Mouse (Mus musculus) layer of hippocampus, postnatal 14 days (tissue): ENCODE data around the gene Nphp3. TPM values are rescaled to one million over a fixed set of nuclear protein-coding genes. Genes with fewer than 3 reads are reported as not detected.
A peak's percentile ranks its signal among the peaks of the same experiment; 100 is the strongest.

ENCODE experiments used
- DNase-seq, 2 experiments: peaks; one replicate each; pipeline ENCODE4 v3.0.0; 2021 to 2022; ENCODE audit warnings: low spot score in 2 of 2, mixed read lengths in 1 of 2
- total RNA-seq, 2 experiments: library from RNA; stranded (reverse); gene quantifications; 2 replicates each; pipeline ENCODE4 v1.2.3; 2021

Gene Nphp3
- total RNA-seq, 2 experiments from 2014 or later, result 6.2 to 8.2 TPM

GRCm38 (mm10) chr9:104063244-104063961, 61.1 kb downstream of the Nphp3 start, which contains the start of gene Acad11:
Acad11 (plus strand) TSS chr9:104063377.
- DNase-seq, result peak; percentile 91 to 96

DNA sequence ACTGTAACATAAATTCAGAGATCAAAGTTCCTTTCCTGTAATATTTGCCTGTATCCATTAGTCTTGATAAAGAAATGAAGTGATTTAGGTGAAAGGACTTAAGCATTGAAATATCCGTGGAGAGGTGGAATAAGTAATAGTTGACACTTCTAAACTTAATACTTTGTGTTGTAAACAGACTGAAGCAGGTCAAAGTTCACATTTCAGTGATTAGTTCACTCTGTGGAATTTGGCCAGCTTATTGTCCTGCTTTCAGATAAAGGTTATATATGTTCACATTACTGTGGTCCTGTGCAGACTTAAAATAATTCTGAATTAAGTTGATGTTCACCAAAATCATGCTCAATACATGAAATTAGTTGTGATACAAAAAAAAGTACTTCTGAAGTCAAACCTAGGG, 62.2 kb downstream of the Nphp3 start:
- no peak for DNase-seq

DNA sequence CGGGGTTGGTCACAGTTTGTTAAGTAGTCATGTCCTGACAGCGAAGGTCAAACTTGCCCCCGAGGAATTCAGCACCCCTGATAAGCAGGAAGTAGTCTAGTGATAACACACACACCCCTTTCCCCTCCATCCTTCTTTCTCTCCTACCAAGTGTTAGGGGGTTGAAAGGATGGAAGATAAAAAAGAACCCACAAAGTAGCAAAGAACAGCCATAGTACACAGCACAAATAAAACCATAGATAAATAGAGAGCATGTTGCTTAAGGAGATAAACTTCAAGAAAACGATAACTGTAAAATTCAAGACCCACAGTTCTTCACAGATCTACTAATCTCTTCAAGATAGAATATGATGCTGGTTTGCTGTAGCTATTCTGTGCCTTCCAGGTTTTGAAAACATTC, 67.9 kb downstream of the Nphp3 start:
- DNase-seq, result no peak

DNA sequence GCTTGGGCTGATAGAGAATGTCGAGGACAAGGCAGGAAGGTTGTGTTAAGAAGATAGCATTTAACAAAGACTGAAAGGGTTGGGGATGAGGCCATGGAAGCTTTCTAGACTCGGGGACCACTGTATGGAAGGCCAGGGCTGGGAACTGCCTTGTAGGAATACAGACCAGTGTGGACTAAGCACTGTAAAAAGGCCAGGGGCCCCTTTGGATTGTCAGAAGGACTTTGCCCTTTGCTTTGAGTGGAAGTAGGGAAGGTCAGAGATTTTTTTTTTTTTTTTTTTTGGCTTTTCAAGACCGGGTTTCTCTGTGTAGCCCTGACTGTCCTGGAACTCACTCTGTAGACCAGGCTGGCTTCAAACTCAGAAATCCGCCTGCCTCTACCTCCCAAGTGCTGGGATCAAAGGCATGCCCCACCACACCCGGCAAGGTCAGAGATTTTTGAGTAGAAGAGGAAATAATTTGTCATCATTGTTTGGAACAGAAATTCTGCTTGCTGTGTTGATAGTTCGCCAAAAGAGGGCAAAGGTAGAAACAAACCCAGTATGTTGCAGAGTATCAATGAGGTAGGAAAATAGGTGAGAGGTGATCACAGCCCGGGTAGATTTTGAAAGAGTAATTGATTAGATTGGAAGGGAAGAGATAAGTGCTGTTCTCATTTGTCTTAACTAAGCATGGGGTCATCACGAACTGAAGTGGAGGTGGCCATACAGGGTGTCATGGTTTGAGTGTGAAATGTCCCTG, 68.7 kb downstream of the Nphp3 start:
- no peak for DNase-seq

GRCm38 (mm10) chr9:104075808-104076207, 73.5 kb downstream of the Nphp3 start:
- peak in 1 of 2 experiments; percentile 18 for DNase-seq

GRCm38 (mm10) chr9:104078780-104079179, 76.4 kb downstream of the Nphp3 start:
- no peak for DNase-seq

DNA sequence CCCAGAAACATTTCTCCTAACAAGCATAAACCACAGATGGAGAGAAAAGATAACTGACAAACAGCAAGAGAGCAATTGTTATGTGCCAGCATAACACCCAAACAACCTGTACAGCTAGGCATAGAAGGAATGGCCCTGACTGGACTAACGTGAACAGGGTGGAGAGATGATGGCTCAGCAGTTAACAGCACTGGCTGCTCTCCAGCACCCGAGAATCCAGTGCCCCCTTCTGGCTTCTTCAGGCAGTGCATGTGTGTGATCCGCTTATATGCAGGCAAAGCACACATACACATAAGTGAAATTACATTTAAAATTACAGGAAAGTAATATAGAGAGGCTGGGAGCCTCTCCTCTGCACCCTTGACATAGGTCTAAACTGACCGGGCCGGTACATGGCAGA, 77.0 kb downstream of the Nphp3 start:
- peak; percentile 41 to 50 for DNase-seq

- no peak for DNase-seq
These were observed 77.7 kb downstream of the Nphp3 start for GRCm38 (mm10) chr9:104080038-104080437.

GRCm38 (mm10) chr9:104085730-104086429, 83.5 kb downstream of the Nphp3 start:
- DNase-seq, result no peak

DNA sequence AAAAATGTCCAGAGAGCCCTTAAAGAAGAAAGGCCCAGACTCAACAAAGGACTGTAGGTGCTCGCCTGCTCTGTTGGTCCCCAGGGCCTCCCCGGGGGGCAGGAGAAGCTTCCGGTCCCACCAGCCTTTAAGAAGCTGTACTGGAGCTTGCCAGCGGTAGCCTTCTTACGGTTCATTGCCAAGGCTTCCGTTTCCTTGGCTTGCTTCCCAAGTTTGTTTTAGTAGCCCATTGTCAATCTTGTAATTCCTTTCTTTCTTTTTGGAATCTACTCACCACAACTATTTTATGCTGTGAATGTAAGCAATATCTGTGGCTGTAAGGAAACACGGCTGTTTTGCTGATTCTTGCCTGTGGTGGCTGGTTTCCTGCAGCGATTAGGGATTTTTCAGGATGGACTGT, 86.2 kb downstream of the Nphp3 start:
- peak in 1 of 2 experiments; percentile 26 for DNase-seq

GRCm38 (mm10) chr9:104092945-104093344, 90.6 kb downstream of the Nphp3 start:
- DNase-seq, result no peak

Other genes with a start within 250 kb of the Nphp3 start
- 10 to 100 TPM; 50.2 to 54.2 TPM for gene Tmem108, start 240.7 kb upstream of the Nphp3 start, total RNA-seq
- not detected for gene Gm28305, start 38.1 kb downstream of the Nphp3 start, total RNA-seq
- 10 to 100 TPM; 39.3 to 42.4 TPM for gene Uba5, start 60.6 kb downstream of the Nphp3 start, total RNA-seq
- 10 to 100 TPM; 24.0 to 25.5 TPM for gene Acad11, start 60.8 kb downstream of the Nphp3 start, total RNA-seq
- under 1 TPM; 0.29 to 0.46 TPM for gene Ackr4, start 124.4 kb downstream of the Nphp3 start, total RNA-seq